Mouse (Mus musculus) C2C12 (cell line): Measurements from ENCODE around the gene Olfml2a. TPM values are rescaled to one million over a fixed set of nuclear protein-coding genes. Genes with fewer than 3 reads are reported as not detected.

ENCODE experiments used
- H3K27me3 ChIP-seq: one replicate; pipeline ENCODE4 v1.6.1; 2011; ENCODE audit not compliant: control insufficient read depth, insufficient read depth, insufficient read length
- H3K36me3 ChIP-seq: one replicate; pipeline ENCODE4 v1.6.1; 2011; ENCODE audit not compliant: control insufficient read depth, insufficient read depth
- H3K4me3 ChIP-seq: one replicate; pipeline ENCODE4 v1.5.1; 2011; ENCODE audit warnings: mild to moderate bottlenecking, control low read depth; ENCODE audit not compliant: poor library complexity, insufficient read depth, severe bottlenecking
- H3K79me2 ChIP-seq: one replicate; pipeline ENCODE4 v1.6.1; 2011; ENCODE audit not compliant: control insufficient read depth, insufficient read depth
- H3K79me3 ChIP-seq: one replicate; pipeline ENCODE4 v1.6.1; 2011; ENCODE audit warnings: low read depth, control low read depth
- H3ac ChIP-seq: one replicate; pipeline ENCODE3; 2011; ENCODE audit warnings: low read depth; ENCODE audit not compliant: control insufficient read depth, insufficient read length
- CEBPB ChIP-seq: IDR thresholded peaks from one replicate; pipeline ENCODE4 v1.6.1; 2011; ENCODE audit warnings: low read depth, mild to moderate bottlenecking, control low read depth, moderate library complexity
- CTCF ChIP-seq: IDR thresholded peaks from one replicate; pipeline ENCODE4 v1.5.1; 2011; ENCODE audit not compliant: control insufficient read depth, insufficient read depth, insufficient read length
- FOSL1 ChIP-seq: IDR thresholded peaks from one replicate; pipeline ENCODE4 v1.8.0; 2011; ENCODE audit warnings: mild to moderate bottlenecking, low read length; ENCODE audit not compliant: poor library complexity, insufficient read depth, severe bottlenecking
- MAX ChIP-seq: IDR thresholded peaks from one replicate; pipeline ENCODE4 v1.6.1; 2011; ENCODE audit warnings: mild to moderate bottlenecking, control low read depth
- MYOD1 ChIP-seq: IDR thresholded peaks from one replicate; pipeline ENCODE4 v1.6.1; 2011; ENCODE audit warnings: low read depth; ENCODE audit not compliant: control insufficient read depth, insufficient read length
- MYOG ChIP-seq: IDR thresholded peaks from one replicate; pipeline ENCODE4 v1.6.1; 2011; ENCODE audit not compliant: control insufficient read depth, insufficient read length; ENCODE audit errors: extremely low read depth
- USF1 ChIP-seq: IDR thresholded peaks from one replicate; pipeline ENCODE4 v1.6.1; 2011; ENCODE audit warnings: low read depth, mild to moderate bottlenecking, control low read depth, moderate library complexity
- polyA plus RNA-seq: library from polyadenylated mRNA; unstranded; fragments of >200 nt; fragmentation: generic; extraction: Trizol; gene quantifications from one replicate; pipeline ENCODE4 v1.2.1, GENCODE M21; 2012; ENCODE audit warnings: missing spikeins

Gene Olfml2a
- polyA plus RNA-seq, 1 experiment = not detected

- no peaks in the 10 kb centered on the region for H3K27me3 ChIP-seq
- no peak overlapping the region for H3ac ChIP-seq
- TF ChIP-seq MAX = no peak
- TF ChIP-seq CTCF = no peak
- peaks cover 43% of the 10 kb centered on the region for H3K79me2 ChIP-seq
- no peaks in the 10 kb centered on the region for H3K36me3 ChIP-seq
- H3K4me3 ChIP-seq = no peak overlapping the region
- peaks cover 2% of the 10 kb centered on the region for H3K79me3 ChIP-seq
Observed at GRCm38 (mm10) chr2:38914965-38915364, 16.8 kb upstream of the Olfml2a start.

- H3K27me3 ChIP-seq = no peaks in the 10 kb centered on the region
- TF ChIP-seq FOSL1 = no peak
- no peak overlapping the region for H3K4me3 ChIP-seq
- no peaks in the 10 kb centered on the region for H3K36me3 ChIP-seq
- peaks cover 49% of the 10 kb centered on the region for H3K79me2 ChIP-seq
- no peak overlapping the region for H3ac ChIP-seq
- H3K79me3 ChIP-seq = peaks cover 5% of the 10 kb centered on the region
Observed at GRCm38 (mm10) chr2:38916947-38917691, 14.7 kb upstream of the Olfml2a start.

GRCm38 (mm10) chr2:38921374-38921773 is 10.4 kb upstream of the Olfml2a start:
- TF ChIP-seq MAX (no peak), USF1 (no peak), FOSL1 (no peak), CTCF (no peak), CEBPB (no peak), MYOG (no peak), MYOD1 (no peak)
- H3K4me3 ChIP-seq = no peak overlapping the region
- H3K27me3 ChIP-seq = no peaks in the 10 kb centered on the region
- H3K36me3 ChIP-seq = no peaks in the 10 kb centered on the region
- H3K79me3 ChIP-seq = peaks cover 14% of the 10 kb centered on the region
- no peak overlapping the region for H3ac ChIP-seq
- H3K79me2 ChIP-seq = peaks cover 65% of the 10 kb centered on the region

- Histone ChIP-seq H3K36me3 (no peaks in the 10 kb centered on the region), H3K79me3 (peaks cover 14% of the 10 kb centered on the region), H3K79me2 (peaks cover 59% of the 10 kb centered on the region), H3K4me3 (no peak overlapping the region), H3ac (no peak overlapping the region), H3K27me3 (no peaks in the 10 kb centered on the region)
- TF ChIP-seq USF1 = no peak
- no peak for TF ChIP-seq MYOD1
- TF ChIP-seq FOSL1 = no peak
- TF ChIP-seq MAX = no peak
- no peak for TF ChIP-seq CTCF
- no peak for TF ChIP-seq MYOG
- TF ChIP-seq CEBPB = no peak
Observed at GRCm38 (mm10) chr2:38923471-38923870, 8.3 kb upstream of the Olfml2a start.

GRCm38 (mm10) chr2:38923911-38924310 is 7.9 kb upstream of the Olfml2a start:
- no peaks in the 10 kb centered on the region for H3K36me3 ChIP-seq
- no peaks in the 10 kb centered on the region for H3K27me3 ChIP-seq
- H3ac ChIP-seq = no peak overlapping the region
- peaks cover 14% of the 10 kb centered on the region for H3K79me3 ChIP-seq
- no peak overlapping the region for H3K4me3 ChIP-seq
- H3K79me2 ChIP-seq = peaks cover 59% of the 10 kb centered on the region
- TF ChIP-seq MAX = no peak
- no peak for TF ChIP-seq MYOG
- no peak for TF ChIP-seq CTCF
- no peak for TF ChIP-seq MYOD1
- TF ChIP-seq FOSL1 = no peak
- TF ChIP-seq CEBPB = no peak
- no peak for TF ChIP-seq USF1

- no peaks in the 10 kb centered on the region for H3K27me3 ChIP-seq
- TF ChIP-seq MYOD1 (no peak), CEBPB (no peak), MAX (no peak), FOSL1 (no peak), CTCF (no peak), MYOG (no peak), USF1 (no peak)
- H3K79me3 ChIP-seq = peaks cover 14% of the 10 kb centered on the region
- peaks cover 55% of the 10 kb centered on the region for H3K79me2 ChIP-seq
- no peaks in the 10 kb centered on the region for H3K36me3 ChIP-seq
- no peak overlapping the region for H3ac ChIP-seq
- no peak overlapping the region for H3K4me3 ChIP-seq
Observed at GRCm38 (mm10) chr2:38924571-38924970, 7.2 kb upstream of the Olfml2a start.
